Mouse (Mus musculus) CH12.LX (cell line): ENCODE data around the gene Ppp1r27. TPM values are rescaled to one million over a fixed set of nuclear protein-coding genes. Genes with fewer than 3 reads are reported as not detected.

Experiments
- DNase-seq: peaks from one replicate; pipeline ENCODE4 v3.0.0-alpha.2; 2013; ENCODE audit errors: extremely low read depth
- H3K27ac ChIP-seq: 2 replicates; pipeline ENCODE4 v1.5.1; 2012; ENCODE audit warnings: low read depth, mild to moderate bottlenecking, control low read depth, moderate library complexity; ENCODE audit not compliant: insufficient read depth
- H3K27me3 ChIP-seq: replicated peaks from 2 replicates; pipeline ENCODE3; 2012; ENCODE audit warnings: inconsistent platforms
- H3K36me3 ChIP-seq, 2 experiments: replicated peaks in 1 of 2; 2 replicates each; pipeline versions ENCODE3 to v1.6.1; 2012; ENCODE audit warnings: inconsistent platforms in 1 of 2, low read length in 1 of 2, mild to moderate bottlenecking in 1 of 2, mixed read lengths in 1 of 2, moderate library complexity in 1 of 2; ENCODE audit not compliant: control insufficient read depth in 1 of 2, insufficient read depth in 1 of 2
- H3K4me1 ChIP-seq, 2 experiments: 2 replicates each; pipeline ENCODE4 v1.6.1; 2012; ENCODE audit warnings: inconsistent platforms in 1 of 2, moderate library complexity in 1 of 2; ENCODE audit not compliant: insufficient read depth in 2 of 2, control insufficient read depth in 1 of 2
- H3K4me2 ChIP-seq: 2 replicates; pipeline ENCODE4 v1.6.1; 2012; ENCODE audit warnings: low read depth, mild to moderate bottlenecking, control low read depth; ENCODE audit not compliant: poor library complexity, insufficient read depth, severe bottlenecking
- H3K4me3 ChIP-seq, 3 experiments: fragments of 150-350 bp in 1 of 3; sonication (generic) in 1 of 3; replicated peaks in 1 of 3; 2 replicates each; pipeline versions ENCODE3 to v1.5.1; 2011 to 2012; ENCODE audit warnings: low read depth in 2 of 3, low read length in 2 of 3, mild to moderate bottlenecking in 2 of 3, moderate library complexity in 2 of 3, control low read depth in 1 of 3, improper control_type of control experiment in 1 of 3, inconsistent platforms in 1 of 3, mixed read lengths in 1 of 3; ENCODE audit not compliant: poor library complexity in 1 of 3
- H3K79me2 ChIP-seq: replicated peaks from 2 replicates; pipeline ENCODE4 v1.6.1; 2012; ENCODE audit warnings: mild to moderate bottlenecking, moderate library complexity; ENCODE audit not compliant: control insufficient read depth, poor library complexity, insufficient read depth, severe bottlenecking; ENCODE audit errors: extremely low read depth
- H3K9ac ChIP-seq: 2 replicates; pipeline ENCODE4 v1.6.1; 2012; ENCODE audit warnings: low read depth, mild to moderate bottlenecking, control low read depth, moderate library complexity; ENCODE audit not compliant: insufficient read depth
- H3K9me3 ChIP-seq: replicated peaks from 2 replicates; pipeline ENCODE3; 2012; ENCODE audit warnings: low read length, inconsistent platforms, mixed read lengths
- BHLHE40 ChIP-seq: IDR thresholded peaks from 2 replicates; pipeline ENCODE4 v1.6.1; 2011; ENCODE audit warnings: mild to moderate bottlenecking, low read depth, low read length, improper control_type of control experiment
- CHD2 ChIP-seq: IDR thresholded peaks from 2 replicates; pipeline ENCODE4 v1.6.1; 2011; ENCODE audit warnings: low read length, improper control_type of control experiment
- CTCF ChIP-seq, 2 experiments: IDR thresholded peaks in 1 of 2; conservative IDR thresholded peaks in 1 of 2; 2 replicates each; pipeline ENCODE4 v1.5.1; 2011 to 2012; ENCODE audit warnings: low read depth in 2 of 2, low read length in 2 of 2, improper control_type of control experiment in 1 of 2, inconsistent platforms in 1 of 2, mild to moderate bottlenecking in 1 of 2, moderate library complexity in 1 of 2
- E2F4 ChIP-seq: IDR thresholded peaks from 2 replicates; pipeline ENCODE4 v1.6.1; 2011; ENCODE audit warnings: low read depth, low read length, improper control_type of control experiment; ENCODE audit not compliant: insufficient replicate concordance
- EP300 ChIP-seq: IDR thresholded peaks from 2 replicates; pipeline ENCODE4 v1.6.1; 2011; ENCODE audit warnings: low read length, improper control_type of control experiment
- ETS1 ChIP-seq: conservative IDR thresholded peaks from 2 replicates; pipeline ENCODE4 v1.6.1; 2012; ENCODE audit warnings: low read depth, mild to moderate bottlenecking, inconsistent platforms, low read length, improper control_type of control experiment, moderate library complexity
- HCFC1 ChIP-seq: IDR thresholded peaks from 2 replicates; pipeline ENCODE4 v1.6.1; 2012; ENCODE audit warnings: low read depth, mild to moderate bottlenecking, inconsistent platforms, low read length, improper control_type of control experiment
- IRF4 ChIP-seq: IDR thresholded peaks from 2 replicates; pipeline ENCODE4 v1.6.1; 2014; ENCODE audit warnings: low read depth, mild to moderate bottlenecking, inconsistent platforms, low read length, improper control_type of control experiment
- JUN ChIP-seq: IDR thresholded peaks from 2 replicates; pipeline ENCODE4 v1.6.1; 2011; ENCODE audit warnings: low read depth, mild to moderate bottlenecking, low read length, improper control_type of control experiment, moderate library complexity; ENCODE audit not compliant: insufficient read depth
- MAX ChIP-seq: IDR thresholded peaks from 2 replicates; pipeline ENCODE4 v1.6.1; 2011; ENCODE audit warnings: low read length, improper control_type of control experiment
- MAZ ChIP-seq: IDR thresholded peaks from 2 replicates; pipeline ENCODE4 v1.6.1; 2012; ENCODE audit warnings: low read depth, mild to moderate bottlenecking, inconsistent platforms, low read length, improper control_type of control experiment, moderate library complexity
- MXI1 ChIP-seq: IDR thresholded peaks from 2 replicates; pipeline ENCODE4 v1.6.1; 2011; ENCODE audit warnings: mild to moderate bottlenecking, low read depth, low read length, improper control_type of control experiment
- MYC ChIP-seq: IDR thresholded peaks from 2 replicates; pipeline ENCODE4 v1.6.1; 2011; ENCODE audit warnings: low read depth, mild to moderate bottlenecking, improper control_type of control experiment, low read length
- RAD21 ChIP-seq: IDR thresholded peaks from 2 replicates; pipeline ENCODE4 v1.6.1; 2011; ENCODE audit warnings: low read depth, mild to moderate bottlenecking, low read length, improper control_type of control experiment, moderate library complexity
- SIN3A ChIP-seq: IDR thresholded peaks from 2 replicates; pipeline ENCODE4 v1.6.1; 2012; ENCODE audit warnings: low read length, improper control_type of control experiment, inconsistent platforms
- SMC3 ChIP-seq: IDR thresholded peaks from 2 replicates; pipeline ENCODE4 v1.6.1; 2011; ENCODE audit warnings: low read depth, low read length, improper control_type of control experiment
- UBTF ChIP-seq: IDR thresholded peaks from 2 replicates; pipeline ENCODE4 v1.6.1; 2012; ENCODE audit warnings: low read depth, mild to moderate bottlenecking, inconsistent platforms, low read length, improper control_type of control experiment, moderate library complexity
- USF1 ChIP-seq: IDR thresholded peaks from 2 replicates; pipeline ENCODE4 v1.6.1; 2014; ENCODE audit warnings: low read depth, mild to moderate bottlenecking, inconsistent platforms, low read length, improper control_type of control experiment
- USF2 ChIP-seq: conservative IDR thresholded peaks from 2 replicates; pipeline ENCODE4 v1.6.1; 2011; ENCODE audit warnings: low read depth, low read length, improper control_type of control experiment
- ZKSCAN1 ChIP-seq: IDR thresholded peaks from 2 replicates; pipeline ENCODE4 v1.6.1; 2012; ENCODE audit warnings: low read depth, inconsistent platforms, low read length, improper control_type of control experiment, borderline replicate concordance
- ZMIZ1 ChIP-seq: IDR thresholded peaks from 2 replicates; pipeline ENCODE4 v1.6.1; 2012; ENCODE audit warnings: low read depth, mild to moderate bottlenecking, inconsistent platforms, low read length, improper control_type of control experiment
- ZNF384 ChIP-seq: IDR thresholded peaks from 2 replicates; pipeline ENCODE4 v1.6.1; 2012; ENCODE audit warnings: low read depth, low read length, improper control_type of control experiment, inconsistent platforms
- dilution Hi-C: fragments of 300-500 bp; cut with MboI; formaldehyde crosslinking; loops from 2 replicates; pipeline ENCODE4 v1.14.3; 2020; ENCODE audit warnings: low sequenced_read_pairs; ENCODE audit not compliant: extremely low pct_unique_long_range_greater_than_20kb, extremely low pct_ligation_motif_present
- in situ Hi-C: fragments of 300-500 bp; cut with MboI; formaldehyde crosslinking; loops from 3 replicates; pipeline ENCODE4 v1.14.3; 2019; ENCODE audit warnings: low sequenced_read_pairs, low pct_ligation_motif_present, low pct_unique_long_range_greater_than_20kb, mixed read lengths
- polyA plus RNA-seq: library from polyadenylated mRNA; unstranded; fragments of >175 nt; gene quantifications from 2 replicates; pipeline ENCODE4 v1.2.1, GENCODE M21; 2012; ENCODE audit warnings: low read depth; ENCODE audit not compliant: insufficient read length
- total RNA-seq, 2 experiments: library from RNA; depleted of rRNA; stranded (reverse); fragments of 300-350 nt in 1 of 2; fragments of >200 nt in 1 of 2; gene quantifications; 2 replicates each; pipeline ENCODE4 v1.2.3; 2012 to 2014

Gene Ppp1r27
- total and polyA plus RNA-seq, 3 experiments: not detected

DNA sequence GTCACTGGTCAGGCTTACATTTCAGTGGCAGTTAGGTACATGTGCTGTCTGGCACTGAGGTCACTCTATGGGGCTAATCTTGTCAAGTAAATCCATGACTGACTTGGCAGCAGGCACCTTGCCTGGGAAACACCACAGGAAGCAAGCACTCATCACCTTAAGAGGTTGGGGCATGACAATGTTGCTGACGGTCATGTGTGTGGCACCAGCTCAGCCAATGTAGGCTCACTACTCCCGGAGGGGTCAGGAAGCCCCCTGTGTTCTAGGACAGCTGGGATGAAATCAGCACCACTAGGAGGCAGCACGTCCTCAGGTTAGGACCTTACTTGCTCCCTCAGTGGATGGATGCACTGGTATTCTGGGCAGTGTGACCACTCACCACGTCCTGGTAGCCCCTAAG is 9.0 kb downstream of the Ppp1r27 start:
- Histone ChIP-seq H3K4me3 (no peak overlapping the region), H3K79me2 (no peaks in the 10 kb centered on the region), H3K9me3 (no peaks in the 10 kb centered on the region), H3K27me3 (no peaks in the 10 kb centered on the region), H3K9ac (no peak overlapping the region), H3K4me1 (peaks cover 16 to 24% of the 10 kb centered on the region in 2 experiments), H3K4me2 (no peak overlapping the region), H3K36me3 (peaks cover 29 to 57% of the 10 kb centered on the region in 2 experiments), H3K27ac (no peak overlapping the region)
- DNase-seq: no peak
- in situ Hi-C loops (no loop called here), dilution Hi-C loops (no loop called here)
- TF ChIP-seq SMC3 (peak; percentile 45), HCFC1 (no peak), MAX (no peak), IRF4 (peak; percentile 16; the same call in 1 of the 2 replicates), MAZ (no peak), USF1 (no peak), ZKSCAN1 (no peak), RAD21 (peak; percentile 67), ZMIZ1 (no peak), SIN3A (no peak), CTCF (conservative IDR thresholded peaks at IDR 0.05 in 1 of 2, IDR thresholded peaks at IDR 0.05 in 1 of 2; ENCODE audit: low read depth in 2 of 2, low read length in 2 of 2) (peak in 1 of 2 experiments; percentile 68; a peak in 2 of 4 replicates), EP300 (no peak), JUN (no peak)

DNA sequence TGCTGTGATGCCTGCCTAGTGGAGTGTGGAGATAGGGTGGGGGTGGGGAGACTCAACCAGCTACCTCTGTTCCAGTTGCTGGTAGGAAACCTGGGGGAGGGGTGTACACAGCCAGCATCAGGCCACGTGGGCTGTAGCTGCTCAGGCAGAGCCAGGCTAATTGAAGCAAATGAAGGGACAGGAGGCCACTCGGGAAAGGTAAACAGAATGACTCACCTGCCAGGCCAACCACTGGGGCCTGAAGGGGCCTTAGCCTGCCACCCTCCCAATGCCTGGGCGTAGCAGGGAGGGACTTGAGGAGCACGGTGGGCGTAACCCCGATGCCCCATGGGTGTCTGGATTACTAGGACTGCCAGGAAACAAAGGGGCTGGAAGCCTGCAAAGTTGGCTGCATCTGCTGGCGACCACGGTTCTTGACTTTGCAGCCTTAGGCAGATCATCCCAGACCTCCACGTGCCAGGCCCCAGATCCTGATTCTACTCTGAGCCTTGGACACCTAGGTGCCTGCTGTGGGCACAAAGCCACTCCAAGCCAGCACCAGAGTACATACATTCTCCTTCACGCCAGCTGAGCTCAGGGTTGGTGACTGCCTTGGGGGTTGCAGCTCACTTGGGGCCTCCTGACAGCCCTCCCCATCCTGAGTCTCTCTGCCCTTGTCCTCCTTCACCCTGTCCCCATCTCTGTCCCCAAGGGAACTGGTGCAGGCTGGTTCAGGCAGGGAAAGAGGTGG is 11.5 kb downstream of the Ppp1r27 start:
- H3K36me3 ChIP-seq: peaks cover 24 to 35% of the 10 kb centered on the region in 2 experiments
- H3K9me3 ChIP-seq: no peaks in the 10 kb centered on the region
- dilution Hi-C loops (no loop called here), in situ Hi-C loops (no loop called here)
- H3K4me1 ChIP-seq: peaks cover 27 to 37% of the 10 kb centered on the region in 2 experiments
- no peak overlapping the region for H3K27ac ChIP-seq
- peak overlapping the region in 1 of 3 experiments; percentile 4 for H3K4me3 ChIP-seq
- no peak overlapping the region for H3K4me2 ChIP-seq
- H3K9ac ChIP-seq: no peak overlapping the region
- H3K79me2 ChIP-seq: no peaks in the 10 kb centered on the region
- TF ChIP-seq IRF4: no peak
- TF ChIP-seq ETS1: no peak; the same call in 1 of the 2 replicates
- TF ChIP-seq E2F4: no peak
- no peak for TF ChIP-seq BHLHE40
- TF ChIP-seq MXI1: no peak
- peak; percentile 44 for TF ChIP-seq USF2
- TF ChIP-seq UBTF: no peak
- TF ChIP-seq MYC: peak; percentile 74; the same call in 1 of the 2 replicates
- no peak for TF ChIP-seq CTCF (conservative IDR thresholded peaks at IDR 0.05 in 1 of 2, IDR thresholded peaks at IDR 0.05 in 1 of 2; ENCODE audit: low read depth in 2 of 2, low read length in 2 of 2)
- peak; percentile 82; the same call in 1 of the 2 replicates for TF ChIP-seq CHD2
- no peak for TF ChIP-seq SIN3A
- no peak for TF ChIP-seq ZNF384
- peak; percentile 65 for TF ChIP-seq USF1
- TF ChIP-seq MAX: peak; percentile 88
- DNase-seq: peak; percentile 72
- peaks cover 8% of the 10 kb centered on the region for H3K27me3 ChIP-seq
